ENCODE assay signal across 8 mouse cellular contexts in the genomic region with DNA sequence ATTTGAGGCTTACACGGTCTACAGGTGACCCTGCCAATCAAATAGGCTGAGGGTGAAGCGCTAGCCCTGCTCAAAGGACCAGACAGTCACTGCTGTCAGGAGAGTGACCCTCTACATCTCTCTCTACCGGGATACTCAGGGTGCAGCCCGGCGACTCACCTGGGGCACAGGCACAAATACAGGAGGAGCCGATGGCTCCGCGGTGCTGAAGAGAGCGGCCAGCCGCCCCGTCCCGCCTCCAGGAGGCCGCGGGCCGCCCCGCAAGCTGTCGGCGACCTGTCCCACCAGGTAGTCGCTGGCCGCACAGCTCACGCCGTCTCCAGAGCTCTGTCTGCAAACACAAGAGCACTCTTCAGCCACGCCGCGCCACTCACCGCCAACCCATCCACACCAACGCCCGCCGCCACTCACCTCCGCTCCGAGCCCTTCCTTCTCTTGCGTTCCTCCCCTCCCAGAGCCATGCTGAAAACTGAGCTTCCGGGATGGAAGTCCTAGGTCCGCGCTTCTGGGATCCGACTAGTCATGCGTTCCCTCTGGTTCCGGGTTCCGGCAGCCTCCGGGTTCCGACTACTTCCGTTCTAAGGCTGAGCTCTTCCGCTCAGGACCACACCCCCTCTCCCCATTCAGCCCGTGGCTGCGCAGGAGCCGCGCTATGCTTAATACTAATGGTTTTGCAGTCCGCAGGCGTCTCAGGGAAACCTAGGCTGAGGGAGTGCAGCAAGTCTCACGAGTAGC. TPM values are rescaled to one million over a fixed set of nuclear protein-coding genes. Genes with fewer than 3 reads are reported as not detected.
DNase-seq lines count a peak whose midpoint lies in the region; ATAC-seq and TF ChIP-seq lines count a peak whose summit lies in the region.

A gene (minus strand): TSS at position 493 of the 735 bp plus-strand sequence.

- WGBS in cerebellum, adult 2 months: 1% methylated on average over 50 of the region's 50 CpGs
- WGBS in lung, embryonic 16.5 days: under 1% methylated on average over 49 of the region's 50 CpGs

- peak; percentile 98 for DNase-seq in MEL (ENCODE audit: low read depth, low spot score)
- peak; percentile 93 to 96 for DNase-seq in cerebellum, adult 2 months
- DNase-seq in forelimb bud, embryonic 11.5 days (ENCODE audit: low read depth, low spot score): peak; percentile 97
- peak; percentile 85 for DNase-seq in layer of hippocampus, adult 9-10 months (ENCODE audit: low spot score)
- peak; percentile 84 for DNase-seq in ovary, postnatal 10 days (ENCODE audit: low spot score)
- peak; percentile 81 to 90 for DNase-seq in thymus, postnatal 10 days (ENCODE audit: low spot score in 2 of 2)

- TF ChIP-seq POLR2A in MEL (IDR thresholded peaks at IDR 0.05; ENCODE audit: control insufficient read depth in 1 of 2, insufficient read depth in 1 of 2, low read depth in 1 of 2, low read length in 2 of 2, poor library complexity in 1 of 2): peak; percentile 87 to 99
- TF ChIP-seq POLR2A in cerebellum, adult 2 months (IDR thresholded peaks at IDR 0.05; ENCODE audit: borderline replicate concordance, insufficient read depth, low read length): peak; percentile 95

- H3K79me2 ChIP-seq in MEL (ENCODE audit: control insufficient read depth, insufficient read depth, low read length, poor library complexity): peaks cover 24% of the 10 kb centered on the region

- peak within 1 kb of the TSS; percentile 86 for H3K9ac ChIP-seq in MEL (ENCODE audit: control insufficient read depth, low read depth, low read length, poor library complexity, severe bottlenecking)
- peak within 1 kb of the TSS; percentile 85 for H3K9ac ChIP-seq in lung, embryonic 16.5 days (ENCODE audit: low read length)

- peaks cover 4 to 6% of the 10 kb centered on the region in 2 experiments; a peak in 3 of 4 replicates for H3K4me1 ChIP-seq in MEL (ENCODE audit: control insufficient read depth in 1 of 2, insufficient read depth in 2 of 2, low read length in 2 of 2)
- no peaks in the 10 kb centered on the region for H3K4me1 ChIP-seq in cerebellum, adult 2 months (ENCODE audit: control insufficient read depth, insufficient read depth, low read length)
- H3K4me1 ChIP-seq in lung, embryonic 16.5 days (replicated peaks; ENCODE audit: control insufficient read depth, insufficient read depth, low read length): peaks cover 4% of the 10 kb centered on the region; the same call in 1 of the 2 replicates

- H3K9me3 ChIP-seq in MEL (replicated peaks; ENCODE audit: insufficient read depth, low read length): no peaks in the 10 kb centered on the region
- no peaks in the 10 kb centered on the region for H3K9me3 ChIP-seq in lung, embryonic 16.5 days (ENCODE audit: control insufficient read depth, low read length)

- peaks cover 2 to 9% of the 10 kb centered on the region in 2 experiments; a peak in 3 of 4 replicates for H3K36me3 ChIP-seq in MEL (ENCODE audit: control insufficient read depth in 1 of 2, insufficient read depth in 2 of 2, low read length in 2 of 2)
- H3K36me3 ChIP-seq in lung, embryonic 16.5 days (ENCODE audit: control insufficient read depth, insufficient read depth, low read length): no peaks in the 10 kb centered on the region; the same call in 1 of the 2 replicates

- no peak for TF ChIP-seq RAD21 in MEL (IDR thresholded peaks at IDR 0.05; ENCODE audit: low read depth, low read length)

- no peaks in the 10 kb centered on the region for H3K27me3 ChIP-seq in MEL (ENCODE audit: control insufficient read depth in 1 of 2, insufficient read depth in 2 of 2, low read length in 2 of 2)
- H3K27me3 ChIP-seq in cerebellum, adult 2 months (ENCODE audit: control insufficient read depth, insufficient read depth, low read length): no peaks in the 10 kb centered on the region
- no peaks in the 10 kb centered on the region for H3K27me3 ChIP-seq in lung, embryonic 16.5 days (ENCODE audit: control insufficient read depth, insufficient read depth, low read depth, low read length)

- TF ChIP-seq EP300 in MEL (IDR thresholded peaks at IDR 0.05; ENCODE audit: low read depth in 1 of 2, low read length in 2 of 2): no peak; a peak in 1 of 4 replicates

- TF ChIP-seq CTCF in MEL (IDR thresholded peaks at IDR 0.05 in 2 of 3, conservative IDR thresholded peaks at IDR 0.05 in 1 of 3; ENCODE audit: control insufficient read depth in 1 of 3, insufficient read depth in 1 of 3, low read depth in 2 of 3, low read length in 3 of 3, poor library complexity in 1 of 3, severe bottlenecking in 1 of 3): 0 out of 6 replicates have a peak, but pooled peaks of 1 of the 3 experiments have one; percentile 1
- TF ChIP-seq CTCF in cerebellum, adult 2 months (IDR thresholded peaks at IDR 0.05; ENCODE audit: borderline replicate concordance, insufficient read depth, low read depth, low read length): no peak

- peak within 1 kb of the TSS; percentile 56 for H3K27ac ChIP-seq in MEL (ENCODE audit: control insufficient read depth, low read depth, low read length)
- no peak within 1 kb of the TSS for H3K27ac ChIP-seq in cerebellum, adult 2 months (ENCODE audit: insufficient read depth, low read length)
- peak within 1 kb of the TSS; percentile 76 for H3K27ac ChIP-seq in lung, embryonic 16.5 days (ENCODE audit: low read length)

- peak; percentile 97 to 100 for ATAC-seq in hematopoietic stem cell, adult 5-6 weeks (replicated peaks in 1 of 2; ENCODE audit: insufficient read depth in 1 of 2, low FRiP score in 2 of 2, low TSS enrichment in 1 of 2, low read depth in 1 of 2, poor library complexity in 2 of 2, severe bottlenecking in 2 of 2)
- ATAC-seq in lung, embryonic 16.5 days (ENCODE audit: low read depth): peak; percentile 98

- peak within 1 kb of the TSS; percentile 87 for H3K4me2 ChIP-seq in lung, embryonic 16.5 days (ENCODE audit: low read depth, low read length)

- peak within 1 kb of the TSS; percentile 67 to 76 for H3K4me3 ChIP-seq in MEL (ENCODE audit: control insufficient read depth in 1 of 2, insufficient read depth in 1 of 2, low read depth in 2 of 2, low read length in 2 of 2)
- peak within 1 kb of the TSS; percentile 94 for H3K4me3 ChIP-seq in cerebellum, adult 2 months (replicated peaks; ENCODE audit: insufficient read depth, low read depth, low read length)
- peak within 1 kb of the TSS; percentile 92 for H3K4me3 ChIP-seq in lung, embryonic 16.5 days (ENCODE audit: low read length)

TF ChIP-seq in MEL, 35 proteins besides CTCF, POLR2A, EP300 and RAD21:
- TF ChIP-seq POLR2AphosphoS2 (IDR thresholded peaks at IDR 0.05; ENCODE audit: low read length) (peak; percentile 94), MYC (IDR thresholded peaks at IDR 0.05; ENCODE audit: low read depth, low read length) (peak; percentile 94), ELF1 (IDR thresholded peaks at IDR 0.05; ENCODE audit: low read depth, low read length) (peak; percentile 99), ZKSCAN1 (IDR thresholded peaks at IDR 0.05; ENCODE audit: low read depth, low read length) (no peak), CHD1 (IDR thresholded peaks at IDR 0.05; ENCODE audit: low read depth, low read length) (no peak), BHLHE40 (IDR thresholded peaks at IDR 0.05; ENCODE audit: borderline replicate concordance, low read depth, low read length) (no peak), MAZ (IDR thresholded peaks at IDR 0.05; ENCODE audit: low read depth, low read length) (peak; percentile 91), MAX (IDR thresholded peaks at IDR 0.05; ENCODE audit: low read length) (peak; percentile 72), NRF1 (IDR thresholded peaks at IDR 0.05; ENCODE audit: insufficient read depth, low read depth, low read length, poor library complexity, severe bottlenecking) (peak; percentile 69), TBP (IDR thresholded peaks at IDR 0.05; ENCODE audit: low read depth, low read length) (peak; percentile 97), GATA1 (IDR thresholded peaks at IDR 0.05; ENCODE audit: low read depth, low read length) (no peak), SIN3A (IDR thresholded peaks at IDR 0.05; ENCODE audit: low read length) (peak; percentile 99), ZMIZ1 (IDR thresholded peaks at IDR 0.05; ENCODE audit: low read depth, low read length) (peak; percentile 80), HCFC1 (IDR thresholded peaks at IDR 0.05; ENCODE audit: low read depth, low read length) (peak; percentile 97), USF1 (IDR thresholded peaks at IDR 0.05; ENCODE audit: low read depth, low read length) (peak; percentile 47; the same call in 1 of the 2 replicates), UBTF (IDR thresholded peaks at IDR 0.05; ENCODE audit: borderline replicate concordance, insufficient read depth, low read depth, low read length) (0 out of 2 replicates have a peak, but pooled peaks have one; percentile 57), TCF12 (IDR thresholded peaks at IDR 0.05; ENCODE audit: low read depth, low read length) (peak; percentile 91), MXI1 (IDR thresholded peaks at IDR 0.05; ENCODE audit: low read depth, low read length) (peak; percentile 98), ETS1 (IDR thresholded peaks at IDR 0.05; ENCODE audit: low read depth, low read length) (peak; percentile 68; the same call in 1 of the 2 replicates), KAT2A (conservative IDR thresholded peaks at IDR 0.05; ENCODE audit: low read depth, low read length) (peak; percentile 79; the same call in 1 of the 2 replicates), NELFE (IDR thresholded peaks at IDR 0.05; ENCODE audit: low read depth, low read length) (peak; percentile 96)

RNA-seq across cellular contexts. Expression of the gene that starts here (rescaled TPM):
- total RNA-seq in MEL (2012; rRNA removed): 24.4 and 25.9 TPM in 2 replicates
- polyA plus RNA-seq in MEL (2012; ENCODE audit: insufficient read depth in 1 of 2, insufficient read length in 2 of 2, low read depth in 1 of 2, low replicate concordance in 2 of 2, missing spikeins in 1 of 2): 10 to 100 TPM in 1 of 2 experiments, not detected in 1; 25.9 TPM
- 10.6 and 10.8 TPM in 2 replicates for polyA plus RNA-seq in cerebellum, adult 2 months (2012; rRNA removed)
- total RNA-seq in hematopoietic stem cell, adult 5-6 weeks (2017): 49.8 and 56.7 TPM in 2 replicates
- 16.7 and 17.1 TPM in 2 replicates for polyA plus RNA-seq in lung, embryonic 16.5 days (2015; fragmentation: Nextera tagmentation; extraction: Ambion mirVana)
